Mouse (Mus musculus) retina, adult 2 months (tissue): ENCODE results near the gene Tmem233.

Experiments
- DNase-seq: peaks from one replicate; pipeline ENCODE4 v3.0.0-alpha.2; 2012; ENCODE audit warnings: low read depth, low spot score

Gene Tmem233

GRCm38 (mm10) chr5:116004271-116004670 lies 78.8 kb downstream of the Tmem233 start:
- DNase-seq, result no peak

- no peak for DNase-seq
These were observed 79.2 kb downstream of the Tmem233 start for GRCm38 (mm10) chr5:116003825-116004224.

- DNase-seq, result no peak
These were observed 79.9 kb downstream of the Tmem233 start for GRCm38 (mm10) chr5:116003154-116003553.

DNA sequence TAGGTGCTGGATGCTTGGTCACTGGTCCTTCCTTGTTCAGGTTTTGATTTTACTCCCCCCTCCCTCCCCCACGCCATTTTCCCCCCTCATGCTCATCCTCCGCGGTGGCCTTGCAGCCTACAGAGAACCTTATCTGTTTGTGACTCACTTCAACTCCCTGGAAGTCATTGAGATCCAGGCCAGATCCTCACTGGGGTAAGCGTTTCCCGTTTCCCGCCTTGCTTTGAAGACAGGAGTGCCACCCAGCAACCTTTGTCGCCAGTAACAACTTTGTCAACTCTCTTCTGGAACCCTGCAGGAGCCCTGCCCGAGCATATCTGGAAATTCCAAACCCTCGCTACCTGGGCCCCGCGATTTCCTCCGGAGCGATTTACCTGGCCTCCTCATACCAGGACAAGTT lies 85.7 kb downstream of the Tmem233 start:
- DNase-seq, result no peak

DNA sequence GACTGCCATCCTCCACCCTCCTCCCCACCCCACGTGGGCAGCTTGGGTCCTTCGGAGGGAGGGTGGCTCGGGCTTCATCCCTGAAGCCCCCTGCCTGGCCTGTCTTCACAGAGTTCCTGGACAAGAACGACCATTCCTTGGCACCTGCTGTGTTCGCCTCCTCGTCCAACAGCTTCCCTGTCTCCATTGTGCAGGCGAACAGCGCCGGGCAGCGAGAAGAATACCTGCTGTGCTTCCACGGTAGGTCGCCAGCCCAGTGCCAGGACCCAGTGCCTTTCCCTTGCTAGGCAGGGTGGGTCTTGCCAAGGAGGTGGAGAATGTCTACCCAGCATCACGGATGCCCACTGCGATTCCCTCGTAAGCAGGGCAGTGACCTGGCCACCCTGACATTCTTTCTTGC lies 88.9 kb downstream of the Tmem233 start:
- DNase-seq, result no peak

DNA sequence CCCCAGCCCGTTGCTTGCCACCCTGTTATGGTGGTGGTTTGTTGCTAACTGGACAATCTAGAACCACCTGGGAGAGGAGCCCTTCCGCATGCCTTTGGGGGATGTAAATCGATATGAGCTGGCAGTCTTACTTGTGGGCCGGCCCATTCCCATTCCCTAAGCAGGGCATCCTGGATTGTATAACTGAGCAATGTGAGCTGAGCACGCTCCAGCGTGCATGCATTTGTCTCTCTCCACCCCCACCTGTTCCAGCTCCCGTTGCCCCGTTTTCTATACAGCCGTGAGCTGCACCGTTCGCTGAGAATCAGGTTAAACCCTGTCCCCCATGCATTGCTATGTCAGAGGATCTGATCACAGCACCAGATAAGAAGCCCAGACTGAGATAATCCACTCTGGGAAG lies 91.3 kb downstream of the Tmem233 start:
- no peak for DNase-seq
